Mouse (Mus musculus) cortical plate, adult 2 months (tissue): ENCODE results near the gene Crebzf. TPM values are rescaled to one million over a fixed set of nuclear protein-coding genes. Genes with fewer than 3 reads are reported as not detected.

ENCODE experiments used
- H3K27ac ChIP-seq: fragments of 200-500 bp; 2 replicates; pipeline ENCODE4 v1.5.1; 2012; ENCODE audit warnings: low read length, control low read depth, inconsistent platforms; ENCODE audit not compliant: insufficient read depth
- H3K4me1 ChIP-seq: fragments of 200-500 bp; 2 replicates; pipeline ENCODE4 v1.6.1; 2011; ENCODE audit warnings: low read length; ENCODE audit not compliant: control insufficient read depth, insufficient read depth
- H3K4me3 ChIP-seq: fragments of 200-500 bp; 2 replicates; pipeline ENCODE4 v1.5.1; 2011; ENCODE audit warnings: mild to moderate bottlenecking, low read length, control low read depth; ENCODE audit not compliant: insufficient read depth
- CTCF ChIP-seq: fragments of 200-500 bp; IDR thresholded peaks from 2 replicates; pipeline ENCODE4 v1.5.1; 2011; ENCODE audit warnings: mild to moderate bottlenecking, control low read depth, low read length; ENCODE audit not compliant: insufficient read depth; ENCODE audit errors: extremely low read depth
- POLR2A ChIP-seq: fragments of 200-500 bp; IDR thresholded peaks from 2 replicates; pipeline ENCODE4 v1.6.1; 2011; ENCODE audit warnings: mild to moderate bottlenecking, low read length, control low read depth; ENCODE audit not compliant: insufficient read depth; ENCODE audit errors: extremely low read depth
- polyA plus RNA-seq: library from polyadenylated mRNA; depleted of rRNA; stranded (reverse); fragments of >200 nt; gene quantifications from 2 replicates; pipeline ENCODE4 v1.2.3, GENCODE M21; 2012

Gene Crebzf
- polyA plus RNA-seq, 1 experiment: 103 TPM

- Histone ChIP-seq H3K4me3 (peak overlapping the region; percentile 98), H3K4me1 (no peaks in the 10 kb centered on the region; the same call in 1 of the 2 replicates), H3K27ac (peak overlapping the region; percentile 99)
- TF ChIP-seq CTCF: no peak
- 0 out of 2 replicates have a peak, but pooled peaks have one; percentile 7 for TF ChIP-seq POLR2A
Observed at GRCm38 (mm10) chr7:90443101-90444091, 867 bp downstream of the Crebzf start.

- Histone ChIP-seq H3K4me3 (peak overlapping the region; percentile 98), H3K27ac (0 out of 2 replicates have a peak overlapping the region, but pooled peaks have one; percentile 99), H3K4me1 (no peaks in the 10 kb centered on the region; the same call in 1 of the 2 replicates)
- TF ChIP-seq CTCF: no peak
- no peak for TF ChIP-seq POLR2A
Observed at GRCm38 (mm10) chr7:90444206-90444605, 1.7 kb downstream of the Crebzf start.

- TF ChIP-seq POLR2A (peak; percentile 23; the same call in 1 of the 2 replicates), CTCF (no peak)
- peaks cover 2% of the 10 kb centered on the region; the same call in 1 of the 2 replicates for H3K4me1 ChIP-seq
- H3K27ac ChIP-seq: no peak overlapping the region
Observed at GRCm38 (mm10) chr7:90456149-90456844, 13.8 kb downstream of the Crebzf start.

DNA sequence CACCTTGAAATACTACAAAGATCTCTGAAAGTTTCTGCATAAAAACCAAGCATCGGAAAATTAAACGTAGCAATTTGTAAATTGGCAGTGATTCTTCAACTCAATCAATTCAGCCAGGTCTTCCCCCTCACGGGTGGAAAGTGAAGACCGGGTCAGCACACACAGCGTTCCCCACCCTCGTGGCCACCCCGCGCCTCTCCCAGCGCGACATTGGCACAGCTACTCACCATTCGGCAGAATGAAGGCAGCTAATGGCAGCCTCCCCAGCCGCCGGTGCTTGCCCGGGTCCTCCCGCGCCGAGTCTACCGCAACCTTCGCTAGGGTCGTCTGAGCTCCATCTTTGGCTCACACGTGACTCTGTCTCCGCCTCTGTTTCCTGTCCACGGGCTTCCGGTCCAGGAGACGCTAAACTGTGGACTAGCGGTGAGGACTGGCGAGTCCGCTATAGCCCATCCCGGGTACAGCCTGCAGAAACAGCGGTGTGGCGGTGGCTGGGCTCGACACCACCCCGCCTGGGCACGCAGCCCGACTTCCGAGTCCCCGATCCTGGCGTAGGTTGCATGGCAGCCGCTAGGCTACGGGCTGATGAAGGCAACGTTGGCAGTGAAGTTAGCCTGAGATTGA lies 14.4 kb downstream of the Crebzf start, which contains the start of gene Tmem126a:
Gene Tmem126a (minus strand): TSS at position 385 of the 624 bp plus-strand sequence.
- H3K27ac ChIP-seq: peak within 1 kb of the TSS; percentile 99
- H3K4me3 ChIP-seq: peak within 1 kb of the TSS; percentile 91
- H3K4me1 ChIP-seq: peaks cover 2% of the 10 kb centered on the region; the same call in 1 of the 2 replicates
- TF ChIP-seq CTCF: 0 out of 2 replicates have a peak, but pooled peaks have one; percentile 3
- TF ChIP-seq POLR2A: peak; percentile 95

More at GRCm38 (mm10) chr7:90456149-90456844, 13.8 kb downstream of the Crebzf start:
- peak overlapping the region; percentile 91; the same call in 1 of the 2 replicates for H3K4me3 ChIP-seq

DNA sequence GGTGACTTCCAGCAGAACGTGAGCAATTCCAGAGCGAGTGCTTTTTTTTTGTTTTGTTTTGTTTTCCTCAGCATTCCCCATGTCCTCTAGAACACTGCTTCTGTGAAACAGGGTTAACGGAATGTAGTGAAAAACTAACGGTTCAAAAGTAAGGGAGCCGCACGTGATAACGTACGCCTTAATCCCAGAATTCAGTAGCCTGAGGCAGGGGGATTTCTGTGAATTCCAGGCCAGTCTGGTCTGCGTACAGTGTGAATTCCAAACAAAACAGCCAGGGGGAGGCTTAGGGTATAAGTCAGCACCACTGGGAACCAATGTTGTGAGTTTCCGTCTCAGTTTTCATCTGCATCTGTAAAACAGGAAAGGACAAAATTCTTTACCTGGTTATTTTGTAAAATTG lies 15.0 kb downstream of the Crebzf start:
- Histone ChIP-seq H3K27ac (peak overlapping the region; percentile 99), H3K4me3 (peak overlapping the region; percentile 91), H3K4me1 (peaks cover 2% of the 10 kb centered on the region; the same call in 1 of the 2 replicates)
- no peak for TF ChIP-seq POLR2A
- 0 out of 2 replicates have a peak, but pooled peaks have one; percentile 15 for TF ChIP-seq CTCF

DNA sequence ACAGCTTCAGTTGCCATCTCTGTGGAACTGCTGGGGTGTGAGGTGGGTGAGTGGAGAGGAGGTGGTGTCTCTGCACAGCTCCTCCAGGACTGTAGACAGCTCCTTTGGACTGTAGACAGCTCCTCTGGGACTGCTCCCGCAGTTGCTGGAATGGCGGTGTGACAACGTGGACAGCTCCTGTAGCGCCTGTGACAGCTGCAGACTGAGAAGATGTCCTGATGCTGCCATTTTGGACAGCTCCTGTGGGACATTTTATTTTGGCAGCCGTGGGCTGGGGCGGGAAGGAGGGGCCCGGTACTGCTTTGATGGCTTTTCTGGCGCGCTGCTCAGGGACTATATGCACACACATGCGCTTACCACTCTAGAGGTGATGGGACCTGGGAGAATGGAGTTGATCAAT lies 17.8 kb downstream of the Crebzf start:
- no peak for TF ChIP-seq CTCF
- no peak for TF ChIP-seq POLR2A
- no peak overlapping the region for H3K27ac ChIP-seq
- peaks cover 2% of the 10 kb centered on the region; the same call in 1 of the 2 replicates for H3K4me1 ChIP-seq
- H3K4me3 ChIP-seq: no peak overlapping the region

- TF ChIP-seq CTCF: 0 out of 2 replicates have a peak, but pooled peaks have one; percentile 9
- no peak for TF ChIP-seq POLR2A
- H3K27ac ChIP-seq: no peak overlapping the region
- peaks cover 2% of the 10 kb centered on the region; the same call in 1 of the 2 replicates for H3K4me1 ChIP-seq
- no peak overlapping the region for H3K4me3 ChIP-seq
Observed at GRCm38 (mm10) chr7:90460930-90461329, 18.4 kb downstream of the Crebzf start.

DNA sequence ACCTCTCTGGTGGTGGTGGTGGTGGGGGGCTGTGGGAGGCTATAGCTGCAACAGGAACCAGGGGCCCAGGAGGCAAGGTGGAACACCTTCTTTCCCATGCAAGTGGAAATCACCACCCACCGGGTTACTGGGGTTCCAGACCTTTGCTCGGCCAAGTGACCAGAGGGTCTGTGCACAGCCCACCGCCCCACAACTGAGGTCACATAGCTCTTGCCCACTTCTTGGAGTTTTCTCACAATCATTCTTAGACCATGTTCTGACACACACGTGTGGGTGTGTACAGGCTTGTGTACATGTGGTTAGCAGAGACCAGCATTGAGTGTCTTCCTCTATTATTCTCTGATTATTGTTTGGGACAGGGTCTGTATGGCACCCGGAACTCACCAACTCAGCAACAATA lies 18.9 kb downstream of the Crebzf start:
- TF ChIP-seq POLR2A (no peak), CTCF (no peak)
- Histone ChIP-seq H3K4me1 (no peaks in the 10 kb centered on the region), H3K4me3 (no peak overlapping the region), H3K27ac (no peak overlapping the region)

DNA sequence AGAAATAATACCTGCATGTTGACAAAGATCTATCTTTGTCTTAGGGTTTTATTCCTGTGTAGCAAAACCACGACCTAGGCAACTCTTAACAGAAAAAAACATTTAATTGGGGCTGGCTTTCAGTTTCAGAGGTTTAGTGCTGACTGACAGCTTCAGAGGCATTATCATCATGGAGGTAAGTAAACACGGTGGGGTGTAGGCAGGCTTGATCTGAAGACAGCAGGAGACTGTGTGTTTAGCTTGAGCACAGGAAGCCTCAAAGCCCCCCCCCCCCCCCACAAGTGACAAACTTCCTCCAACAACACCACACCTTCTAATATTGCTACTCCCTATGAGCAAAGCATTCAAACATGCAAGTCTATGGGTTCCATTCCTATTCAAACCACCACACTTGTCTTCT lies 31.0 kb downstream of the Crebzf start:
- Histone ChIP-seq H3K27ac (no peak overlapping the region), H3K4me3 (no peak overlapping the region), H3K4me1 (no peaks in the 10 kb centered on the region)
- no peak for TF ChIP-seq POLR2A
